Mouse (Mus musculus) urinary bladder, postnatal 36 days (tissue): Measurements from ENCODE around the gene Smpd2.

Experiments used
- DNase-seq, 2 experiments: peaks; one replicate each; pipeline ENCODE4 v3.0.0; 2022; ENCODE audit warnings: low spot score in 2 of 2, mixed read lengths in 1 of 2

The Smpd2 gene

GRCm38 (mm10) chr10:41489708-41490517, at the start of gene Smpd2, which contains the start of gene Ppil6:
Smpd2 (minus strand) TSS chr10:41490369.
Ppil6 (plus strand) TSS chr10:41490439.
- peak; percentile 96 for DNase-seq

GRCm38 (mm10) chr10:41538986-41539385, 48.8 kb upstream of the Smpd2 start:
- DNase-seq: no peak

GRCm38 (mm10) chr10:41537983-41538330, 47.8 kb upstream of the Smpd2 start:
- no peak for DNase-seq

- no peak for DNase-seq
Observed at GRCm38 (mm10) chr10:41537226-41537982, 47.2 kb upstream of the Smpd2 start.

GRCm38 (mm10) chr10:41536714-41537113, 46.5 kb upstream of the Smpd2 start:
- no peak for DNase-seq

GRCm38 (mm10) chr10:41535991-41536390, 45.8 kb upstream of the Smpd2 start:
- DNase-seq: no peak

- DNase-seq: no peak
Observed at GRCm38 (mm10) chr10:41529972-41530371, 39.8 kb upstream of the Smpd2 start.

- no peak for DNase-seq
Observed at GRCm38 (mm10) chr10:41525696-41526095, 35.5 kb upstream of the Smpd2 start.

GRCm38 (mm10) chr10:41523386-41523785, 33.2 kb upstream of the Smpd2 start:
- no peak for DNase-seq

GRCm38 (mm10) chr10:41520410-41520673, 30.2 kb upstream of the Smpd2 start:
- no peak for DNase-seq

GRCm38 (mm10) chr10:41519640-41520409, 29.7 kb upstream of the Smpd2 start:
- DNase-seq: peak; percentile 48 to 50

GRCm38 (mm10) chr10:41518981-41519618, 28.9 kb upstream of the Smpd2 start, which contains the start of gene Cd164:
Cd164 (plus strand) TSS chr10:41519414.
- DNase-seq: peak; percentile 85 to 89

GRCm38 (mm10) chr10:41518508-41518980, 28.4 kb upstream of the Smpd2 start:
- DNase-seq: peak; percentile 75

GRCm38 (mm10) chr10:41514921-41515320, 24.8 kb upstream of the Smpd2 start:
- DNase-seq: no peak

GRCm38 (mm10) chr10:41514301-41514700, 24.1 kb upstream of the Smpd2 start:
- DNase-seq: no peak

- no peak for DNase-seq
Observed at GRCm38 (mm10) chr10:41509160-41509559, 19.0 kb upstream of the Smpd2 start.

GRCm38 (mm10) chr10:41505446-41505845, 15.3 kb upstream of the Smpd2 start:
- peak in 1 of 2 experiments; percentile 58 for DNase-seq

- DNase-seq: no peak
Observed at GRCm38 (mm10) chr10:41504996-41505395, 14.8 kb upstream of the Smpd2 start.

GRCm38 (mm10) chr10:41500941-41501340, 10.8 kb upstream of the Smpd2 start:
- DNase-seq: no peak

GRCm38 (mm10) chr10:41491111-41491510, 942 bp upstream of the Smpd2 start:
- peak in 1 of 2 experiments; percentile 47 for DNase-seq

- DNase-seq: no peak
Observed at GRCm38 (mm10) chr10:41490518-41490873, 327 bp upstream of the Smpd2 start.

GRCm38 (mm10) chr10:41489294-41489693, 875 bp downstream of the Smpd2 start:
- no peak for DNase-seq
